Mouse (Mus musculus) embryonic fibroblast, embryonic 13.5 days (primary cell): ENCODE results near the gene Poldip3.

Experiments used
- CTCF ChIP-seq: IDR thresholded peaks from 2 replicates; pipeline ENCODE4 v1.5.1; 2011; ENCODE audit warnings: mild to moderate bottlenecking, control low read depth, low read length, moderate library complexity, borderline replicate concordance; ENCODE audit not compliant: insufficient read depth
- POLR2A ChIP-seq: IDR thresholded peaks from 2 replicates; pipeline ENCODE4 v1.6.1; 2011; ENCODE audit warnings: low read depth, mild to moderate bottlenecking, control low read depth, low read length, moderate library complexity

GRCm38 (mm10) chr15:83093687-83094086, 55.5 kb downstream of the Poldip3 start:
- TF ChIP-seq CTCF (no peak), POLR2A (no peak)
